8 mouse cellular contexts compared by ENCODE assay signal in the genomic region with DNA sequence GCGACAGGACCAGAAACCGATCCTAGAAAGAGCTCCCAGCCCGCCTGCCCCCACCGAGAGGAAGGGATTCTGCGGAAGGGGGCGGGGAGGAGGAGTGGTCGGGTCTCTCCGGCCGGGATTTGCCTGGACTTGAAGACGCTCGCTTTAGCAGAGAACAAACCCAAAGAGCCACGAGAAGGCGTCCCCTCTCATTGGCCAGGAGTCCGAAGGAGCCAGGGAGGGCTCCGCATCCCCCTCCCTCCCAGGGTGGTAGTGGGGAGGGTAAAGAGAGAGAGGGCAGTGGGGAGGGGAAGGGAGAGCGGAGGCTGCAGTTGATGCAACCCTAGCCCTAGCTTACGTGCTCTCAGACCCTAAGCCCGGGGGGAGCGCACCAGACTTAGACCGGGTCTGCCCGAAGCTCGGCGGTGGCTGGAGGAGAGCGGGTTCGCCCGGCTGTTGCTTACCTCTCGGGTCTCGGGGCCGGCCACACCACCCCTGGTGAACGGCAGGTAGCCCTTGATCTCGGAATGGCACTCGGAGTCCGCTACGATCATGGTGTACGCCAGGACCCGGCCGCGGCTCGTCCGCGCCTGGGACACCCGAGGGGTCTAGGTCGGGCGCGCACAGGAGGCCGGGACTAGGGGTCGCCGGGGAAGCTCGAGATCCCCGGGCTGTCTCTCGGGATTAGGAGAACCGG. TPM values are rescaled to one million over a fixed set of nuclear protein-coding genes. Genes with fewer than 3 reads are reported as not detected.
DNase-seq lines count a peak whose midpoint lies in the region; ATAC-seq and TF ChIP-seq lines count a peak whose summit lies in the region.

No protein-coding gene starts in this region.

- peaks cover 31% of the 10 kb centered on the region for H3K4me1 ChIP-seq in embryonic facial prominence, embryonic 15.5 days
- H3K4me1 ChIP-seq in liver, embryonic 12.5 days = peaks cover 91% of the 10 kb centered on the region

- no peaks in the 10 kb centered on the region for H3K9me3 ChIP-seq in embryonic facial prominence, embryonic 15.5 days (replicated peaks)
- H3K9me3 ChIP-seq in liver, embryonic 12.5 days (replicated peaks) = no peaks in the 10 kb centered on the region

- peak overlapping the region; percentile 99 for H3ac ChIP-seq in C2C12 (ENCODE audit: control insufficient read depth, insufficient read length, low read depth)

- peak; percentile 87 to 90 for DNase-seq in adrenal gland, postnatal 36 days
- DNase-seq in heart, adult 8-10 months (ENCODE audit: low spot score) = peak; percentile 70
- peak; percentile 88 to 92 for DNase-seq in kidney, adult 8-10 months
- peak; percentile 87 for DNase-seq in neural tube, embryonic 10.5 days (ENCODE audit: extremely low spot score, low spot score)
- peak; percentile 88 for DNase-seq in testis, postnatal 10 days (ENCODE audit: low spot score)

- peaks cover 55% of the 10 kb centered on the region for H3K79me2 ChIP-seq in C2C12 (ENCODE audit: control insufficient read depth, insufficient read depth)

- H3K4me3 ChIP-seq in C2C12 (ENCODE audit: insufficient read depth, poor library complexity, severe bottlenecking) = peak overlapping the region; percentile 79
- peak overlapping the region; percentile 89 for H3K4me3 ChIP-seq in embryonic facial prominence, embryonic 15.5 days (replicated peaks)
- H3K4me3 ChIP-seq in liver, embryonic 12.5 days = peak overlapping the region; percentile 88

- H3K4me2 ChIP-seq in embryonic facial prominence, embryonic 15.5 days (replicated peaks) = peak overlapping the region; percentile 92
- H3K4me2 ChIP-seq in liver, embryonic 12.5 days = peak overlapping the region; percentile 95

- H3K27me3 ChIP-seq in C2C12 (ENCODE audit: control insufficient read depth, insufficient read depth, insufficient read length) = no peaks in the 10 kb centered on the region
- H3K27me3 ChIP-seq in embryonic facial prominence, embryonic 15.5 days = no peaks in the 10 kb centered on the region
- no peaks in the 10 kb centered on the region for H3K27me3 ChIP-seq in liver, embryonic 12.5 days (replicated peaks)

- WGBS in embryonic facial prominence, embryonic 15.5 days = under 1% methylated on average over 52 of the region's 52 CpGs
- under 1% methylated on average over 51 of the region's 52 CpGs for WGBS in liver, embryonic 12.5 days (ENCODE audit: insufficient replicate concordance)

- no peak for TF ChIP-seq CTCF in C2C12 (IDR thresholded peaks at IDR 0.05; ENCODE audit: control insufficient read depth, insufficient read depth, insufficient read length)

- peak; percentile 73 for ATAC-seq in embryonic facial prominence, embryonic 15.5 days (ENCODE audit: insufficient number of reproducible peaks, low FRiP score, low TSS enrichment, low read depth)
- ATAC-seq in liver, embryonic 12.5 days = peak; percentile 45

- H3K79me3 ChIP-seq in C2C12 (ENCODE audit: low read depth) = peaks cover 47% of the 10 kb centered on the region

- peak overlapping the region; percentile 89 for H3K27ac ChIP-seq in embryonic facial prominence, embryonic 15.5 days (replicated peaks)
- H3K27ac ChIP-seq in liver, embryonic 12.5 days = peak overlapping the region; percentile 85

- H3K9ac ChIP-seq in embryonic facial prominence, embryonic 15.5 days = peak overlapping the region; percentile 62
- peak overlapping the region; percentile 92 for H3K9ac ChIP-seq in liver, embryonic 12.5 days

- H3K36me3 ChIP-seq in C2C12 (ENCODE audit: control insufficient read depth, insufficient read depth) = no peaks in the 10 kb centered on the region
- H3K36me3 ChIP-seq in embryonic facial prominence, embryonic 15.5 days = no peaks in the 10 kb centered on the region
- no peaks in the 10 kb centered on the region for H3K36me3 ChIP-seq in liver, embryonic 12.5 days

TF ChIP-seq in C2C12, 6 proteins besides CTCF, POLR2A, EP300 and RAD21:
- TF ChIP-seq MYOG (IDR thresholded peaks at IDR 0.05; ENCODE audit: control insufficient read depth, extremely low read depth, insufficient read length) (no peak), CEBPB (IDR thresholded peaks at IDR 0.05; ENCODE audit: low read depth) (no peak), MAX (IDR thresholded peaks at IDR 0.05) (peak; percentile 31), FOSL1 (IDR thresholded peaks at IDR 0.05; ENCODE audit: insufficient read depth, low read length, poor library complexity, severe bottlenecking) (no peak), MYOD1 (IDR thresholded peaks at IDR 0.05; ENCODE audit: control insufficient read depth, insufficient read length, low read depth) (no peak), USF1 (IDR thresholded peaks at IDR 0.05; ENCODE audit: low read depth) (no peak)

RNA-seq across cellular contexts. Expression of a gene that starts 0.5 kb away (rescaled TPM):
- 21.5 TPM for polyA plus RNA-seq in C2C12 (2012; fragmentation: generic; extraction: Trizol)
- 10 to 100 TPM; 12.9 to 24.8 TPM for total RNA-seq in adrenal gland, postnatal 36 days (2021)
- polyA plus RNA-seq in embryonic facial prominence, embryonic 15.5 days (2015; fragmentation: Nextera tagmentation; extraction: Ambion mirVana) = 11.4 and 12.0 TPM in 2 replicates
- 1 to 10 TPM; 2.6 to 3.6 (median 3.0) TPM for total RNA-seq in heart, adult 8-10 months (2022)
- polyA plus RNA-seq in liver, embryonic 12.5 days (2016; fragmentation: Nextera tagmentation; extraction: Ambion mirVana) = 9.3 and 10.6 TPM in 2 replicates

RNA-seq across cellular contexts. Expression of a gene that starts 23.7 kb away (rescaled TPM):
- 596 TPM for polyA plus RNA-seq in C2C12 (2012; fragmentation: generic; extraction: Trizol)
- 100 to 1,000 TPM; 352 to 374 TPM for total RNA-seq in adrenal gland, postnatal 36 days (2021)
- 890 and 897 TPM in 2 replicates for polyA plus RNA-seq in embryonic facial prominence, embryonic 15.5 days (2015; fragmentation: Nextera tagmentation; extraction: Ambion mirVana)
- 100 to 1,000 TPM; 262 to 368 (median 320) TPM for total RNA-seq in heart, adult 8-10 months (2022)
- 2,000 and 2,061 TPM in 2 replicates for polyA plus RNA-seq in liver, embryonic 12.5 days (2016; fragmentation: Nextera tagmentation; extraction: Ambion mirVana)

RNA-seq across cellular contexts. Expression of a gene that starts 25.6 kb away (rescaled TPM):
- polyA plus RNA-seq in C2C12 (2012; fragmentation: generic; extraction: Trizol) = 104 TPM
- 10 to 100 TPM; 88.0 to 95.5 TPM for total RNA-seq in adrenal gland, postnatal 36 days (2021)
- polyA plus RNA-seq in embryonic facial prominence, embryonic 15.5 days (2015; fragmentation: Nextera tagmentation; extraction: Ambion mirVana) = 138 and 149 TPM in 2 replicates
- 10 to 100 TPM; 50.4 to 67.2 (median 58.2) TPM for total RNA-seq in heart, adult 8-10 months (2022)
- polyA plus RNA-seq in liver, embryonic 12.5 days (2016; fragmentation: Nextera tagmentation; extraction: Ambion mirVana) = 143 and 148 TPM in 2 replicates

RNA-seq across cellular contexts. Expression of a gene that starts 46.0 kb away (rescaled TPM):
- polyA plus RNA-seq in C2C12 (2012; fragmentation: generic; extraction: Trizol) = 13.4 TPM
- 1 to 10 TPM; 7.9 to 8.6 TPM for total RNA-seq in adrenal gland, postnatal 36 days (2021)
- polyA plus RNA-seq in embryonic facial prominence, embryonic 15.5 days (2015; fragmentation: Nextera tagmentation; extraction: Ambion mirVana) = 22.2 and 22.7 TPM in 2 replicates
- total RNA-seq in heart, adult 8-10 months (2022) = 1 to 10 TPM; 2.5 to 4.7 (median 4.1) TPM
- polyA plus RNA-seq in liver, embryonic 12.5 days (2016; fragmentation: Nextera tagmentation; extraction: Ambion mirVana) = 19.4 and 21.2 TPM in 2 replicates

RNA-seq across cellular contexts. Expression of a gene that starts 54.1 kb away (rescaled TPM):
- polyA plus RNA-seq in C2C12 (2012; fragmentation: generic; extraction: Trizol) = 0.01 TPM
- total RNA-seq in adrenal gland, postnatal 36 days (2021) = 1 to 10 TPM; 1.6 to 2.1 TPM
- polyA plus RNA-seq in embryonic facial prominence, embryonic 15.5 days (2015; fragmentation: Nextera tagmentation; extraction: Ambion mirVana) = 1.3 and 1.4 TPM in 2 replicates
- 1 to 10 TPM; 1.2 to 1.9 (median 1.3) TPM for total RNA-seq in heart, adult 8-10 months (2022)
- 0.77 and 0.94 TPM in 2 replicates for polyA plus RNA-seq in liver, embryonic 12.5 days (2016; fragmentation: Nextera tagmentation; extraction: Ambion mirVana)

Comparison
In these comparisons a context has a peak if more than half of its experiments do, and no peak if none do; other contexts are left out.
1. Peak in every context shown above with its lines: DNase-seq, ATAC-seq, H3K4me3 ChIP-seq and H3K27ac ChIP-seq.